Mouse (Mus musculus): Measurements from ENCODE around the gene Gm813. TPM values are rescaled to one million over a fixed set of nuclear protein-coding genes. Genes with fewer than 3 reads are reported as not detected.

Gene Gm813
- polyA plus RNA-seq, 2 experiments from 2014 or later: not detected

- ATAC-seq: no peak
Measured at GRCm38 (mm10) chr16:58604680-58605079, 12.1 kb downstream of the Gm813 start.

- no peak for ATAC-seq
Measured at GRCm38 (mm10) chr16:58603831-58604230, 12.9 kb downstream of the Gm813 start.

GRCm38 (mm10) chr16:58600846-58601245 is 15.9 kb downstream of the Gm813 start:
- ATAC-seq: no peak

- ATAC-seq: no peak
Measured at GRCm38 (mm10) chr16:58591299-58591698, 25.5 kb downstream of the Gm813 start.

- no peak for ATAC-seq
Measured at GRCm38 (mm10) chr16:58589444-58589843, 27.3 kb downstream of the Gm813 start.

GRCm38 (mm10) chr16:58573949-58574722 is 42.6 kb downstream of the Gm813 start:
- ATAC-seq: no peak

- ATAC-seq: no peak
Measured at GRCm38 (mm10) chr16:58570694-58571264, 46.0 kb downstream of the Gm813 start.

Other genes with a start within 250 kb of the Gm813 start
- gene Dcbld2, start 208.5 kb downstream of the Gm813 start, polyA plus RNA-seq (2017; shearing (Covaris generic)): under 1 TPM; 0.34 to 0.42 TPM
- 1 to 10 TPM; 5.7 to 9.5 TPM for gene St3gal6, start 92.7 kb downstream of the Gm813 start, polyA plus RNA-seq (2017; shearing (Covaris generic))
- not detected for gene E330017A01Rik, start 21.8 kb upstream of the Gm813 start, polyA plus RNA-seq (2017; shearing (Covaris generic))
- 10 to 100 TPM; 48.3 to 55.6 TPM for gene Cpox, start 53.3 kb upstream of the Gm813 start, polyA plus RNA-seq (2017; shearing (Covaris generic))
- 10 to 100 TPM; 35.4 to 55.3 TPM for gene Gpr15, start 102.1 kb upstream of the Gm813 start, polyA plus RNA-seq (2017; shearing (Covaris generic))
- 100 to 1,000 TPM; 201 to 243 TPM for gene Cldnd1, start 110.9 kb upstream of the Gm813 start, polyA plus RNA-seq (2017; shearing (Covaris generic))
- gene Olfr172, start 146.2 kb upstream of the Gm813 start, polyA plus RNA-seq (2017; shearing (Covaris generic)): under 1 TPM; 0.28 to 0.61 TPM
- 1 to 10 TPM in 1 of 2 experiments, under 1 TPM in 1; 0.87 to 5.7 TPM for gene Olfr173, start 183.3 kb upstream of the Gm813 start, polyA plus RNA-seq (2017; shearing (Covaris generic))
- under 1 TPM in 1 of 2 experiments, not detected in 1; 0.27 TPM for gene Olfr175-ps1, start 209.8 kb upstream of the Gm813 start, polyA plus RNA-seq (2017; shearing (Covaris generic))